27 mouse cellular contexts compared by ENCODE assay signal in the genomic region with DNA sequence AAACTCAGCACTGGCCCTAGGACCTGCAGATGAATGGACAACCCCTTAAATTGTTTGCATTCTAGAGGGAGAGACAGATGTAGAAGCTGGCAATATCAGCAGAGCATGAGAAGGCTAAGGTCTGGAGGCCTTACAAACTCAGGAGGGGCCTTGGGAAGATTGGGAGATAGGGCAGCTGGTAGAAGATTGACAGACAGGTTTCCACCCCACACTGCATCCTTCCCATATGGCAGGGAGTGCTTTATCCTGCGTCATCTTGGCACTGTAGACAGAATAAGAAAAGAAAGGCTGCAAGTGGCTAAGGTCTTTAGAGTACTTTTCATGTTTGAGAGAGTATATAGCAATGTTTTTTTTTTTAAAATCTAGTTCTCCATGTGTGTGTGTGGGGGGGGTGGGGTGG. TPM values are rescaled to one million over a fixed set of nuclear protein-coding genes. Genes with fewer than 3 reads are reported as not detected.
DNase-seq lines count a peak whose midpoint lies in the region; ATAC-seq and TF ChIP-seq lines count a peak whose summit lies in the region.
"Had no signal": no experiment of that assay in that cellular context is flagged by ENCODE, and none has a peak within 500 bp of the region (broad histone marks: within the 10 kb centered on the region; RNA-seq: fewer than 3 reads in every experiment).

No protein-coding gene starts in this region.

- no peak overlapping the region for H3K27ac ChIP-seq in forebrain, postnatal 0 days (ENCODE audit: low read depth, low read length)
- no peak overlapping the region for H3K27ac ChIP-seq in forebrain, embryonic 15.5 days (replicated peaks)
- H3K27ac ChIP-seq: embryonic facial prominence, embryonic 10.5 days; embryonic facial prominence, embryonic 13.5 days; forebrain, embryonic 12.5 days; heart, adult 2 months; heart, embryonic 13.5 days; hindbrain, embryonic 14.5 days; hindbrain, postnatal 0 days had no signal

- no peak overlapping the region for H3K4me3 ChIP-seq in forebrain, postnatal 0 days (ENCODE audit: low read depth, low read length)
- H3K4me3 ChIP-seq in forebrain, embryonic 15.5 days, result no peak overlapping the region
- H3K4me3 ChIP-seq: embryonic facial prominence, embryonic 10.5 days; embryonic facial prominence, embryonic 13.5 days; erythroblast, embryonic 14.5 days; forebrain, embryonic 12.5 days; heart, adult 2 months; heart, embryonic 10.5 days; heart, embryonic 13.5 days had no signal

- no peak for ATAC-seq in forebrain, postnatal 0 days
- no peak for ATAC-seq in forebrain, embryonic 15.5 days (replicated peaks)
- ATAC-seq: CD4-positive, CD25-positive, alpha-beta regulatory T cell, adult 4 months; hindbrain, postnatal 0 days; inflammation-experienced regulatory T-cells, adult 6 months had no signal

- H3K27me3 ChIP-seq in forebrain, postnatal 0 days (ENCODE audit: insufficient read depth, low read length), result no peaks in the 10 kb centered on the region
- H3K27me3 ChIP-seq in forebrain, embryonic 15.5 days, result no peaks in the 10 kb centered on the region
- H3K27me3 ChIP-seq: embryonic facial prominence, embryonic 13.5 days; forebrain, embryonic 12.5 days; heart, embryonic 13.5 days had no signal

- no peaks in the 10 kb centered on the region for H3K4me1 ChIP-seq in forebrain, postnatal 0 days (ENCODE audit: insufficient read depth)
- H3K4me1 ChIP-seq in forebrain, embryonic 15.5 days, result no peaks in the 10 kb centered on the region
- H3K4me1 ChIP-seq: embryonic facial prominence, embryonic 10.5 days; forebrain, embryonic 12.5 days; heart, embryonic 10.5 days had no signal

- no peak for TF ChIP-seq POLR2A in brain, embryonic 14.5 days (IDR thresholded peaks at IDR 0.05; ENCODE audit: borderline replicate concordance, extremely low read depth, insufficient read depth, insufficient read length, poor library complexity, severe bottlenecking)

- H3K9me3 ChIP-seq in forebrain, postnatal 0 days (ENCODE audit: low read length), result no peaks in the 10 kb centered on the region
- no peaks in the 10 kb centered on the region for H3K9me3 ChIP-seq in forebrain, embryonic 15.5 days
- H3K9me3 ChIP-seq: embryonic facial prominence, embryonic 10.5 days; embryonic facial prominence, embryonic 13.5 days; forebrain, embryonic 12.5 days; heart, embryonic 10.5 days; heart, embryonic 13.5 days had no signal

- 63% methylated on average over 1 of the region's 1 CpGs for WGBS in forebrain, postnatal 0 days
- WGBS in forebrain, embryonic 15.5 days, result 55% methylated on average over 1 of the region's 1 CpGs

- TF ChIP-seq CTCF in forebrain, postnatal 0 days (IDR thresholded peaks at IDR 0.05; ENCODE audit: low read depth), result no peak
- TF ChIP-seq CTCF in brain, embryonic 14.5 days (IDR thresholded peaks at IDR 0.05; ENCODE audit: borderline replicate concordance, extremely low read depth, insufficient read depth, insufficient read length), result no peak

- H3K9ac ChIP-seq in forebrain, postnatal 0 days, result no peak overlapping the region
- no peak overlapping the region for H3K9ac ChIP-seq in forebrain, embryonic 15.5 days (replicated peaks)
- H3K9ac ChIP-seq: embryonic facial prominence, embryonic 13.5 days; forebrain, embryonic 12.5 days; heart, embryonic 13.5 days; hindbrain, embryonic 14.5 days had no signal

- H3K36me3 ChIP-seq in forebrain, postnatal 0 days (ENCODE audit: insufficient read depth), result no peaks in the 10 kb centered on the region
- H3K36me3 ChIP-seq in forebrain, embryonic 15.5 days, result no peaks in the 10 kb centered on the region
- H3K36me3 ChIP-seq: embryonic facial prominence, embryonic 10.5 days; embryonic facial prominence, embryonic 13.5 days; forebrain, embryonic 12.5 days; heart, embryonic 10.5 days; heart, embryonic 13.5 days had no signal

- no peak overlapping the region for H3K4me2 ChIP-seq in forebrain, postnatal 0 days (ENCODE audit: low read depth)
- no peak overlapping the region for H3K4me2 ChIP-seq in forebrain, embryonic 15.5 days (replicated peaks)
- H3K4me2 ChIP-seq: embryonic facial prominence, embryonic 13.5 days; forebrain, embryonic 12.5 days; heart, embryonic 13.5 days; hindbrain, embryonic 14.5 days had no signal

- peak; percentile 27 for DNase-seq in forebrain, postnatal 0 days
- peak; percentile 25 to 27 for DNase-seq in layer of hippocampus, postnatal 36 days
- DNase-seq in layer of hippocampus, postnatal 25 days (ENCODE audit: extremely low spot score in 1 of 2, low spot score in 1 of 2), result no peak
- peak; percentile 54 for DNase-seq in brain, embryonic 14.5 days (ENCODE audit: low read depth)
- DNase-seq in right cerebral cortex, adult 18-20 months, result no peak
- DNase-seq: adrenal gland, adult 2 months; adrenal gland, postnatal 14 days; cerebellum, adult 18-20 months; cerebellum, adult 9-11 months; cerebellum, postnatal 36 days; embryo, embryonic 11 days; gastrocnemius, postnatal 10 days; gastrocnemius, postnatal 36 days; heart, adult 2 months; heart, postnatal 14 days; heart, postnatal 4 days had no signal

RNA-seq across cellular contexts. Expression of a gene that starts 4.9 kb away (rescaled TPM):
- 60.2 and 63.4 TPM in 2 replicates for total RNA-seq in forebrain, postnatal 0 days (2014; rRNA removed)
- polyA plus RNA-seq in forebrain, postnatal 0 days (2015; fragmentation: Nextera tagmentation; extraction: Ambion mirVana), result 31.2 and 37.1 TPM in 2 replicates
- 58.9 and 60.4 TPM in 2 replicates for polyA plus RNA-seq in forebrain, embryonic 15.5 days (2015; fragmentation: Nextera tagmentation; extraction: Ambion mirVana)
- total RNA-seq in layer of hippocampus, postnatal 36 days (2021), result 10 to 100 TPM; 13.1 to 18.6 TPM
- 10 to 100 TPM; 18.6 to 18.8 TPM for total RNA-seq in layer of hippocampus, postnatal 25 days (2021)
- polyA plus RNA-seq in brain, embryonic 14.5 days (2012; rRNA removed), result 33.9 and 37.2 TPM in 2 replicates

Comparison
In these comparisons a context has a peak if more than half of its experiments do, and no peak if none do; other contexts are left out.
1. DNase-seq: peak in forebrain, postnatal 0 days (single experiment), layer of hippocampus, postnatal 36 days (2 of 2) and brain, embryonic 14.5 days (single experiment); none in layer of hippocampus, postnatal 25 days (0 of 2) and right cerebral cortex, adult 18-20 months (single experiment).